Mouse (Mus musculus) liver, embryonic 14.5 days (tissue): ENCODE measurements at regions not wholly inside any gene's neighbourhood (a gene's known extent, or its start where the extent isn't known, plus 50 kb on each side); places are given as distances from the start of the nearest gene placed in this dataset.
A peak's percentile ranks its signal among the peaks of the same experiment; 100 is the strongest.

Experiments used
- CTCF ChIP-seq: IDR thresholded peaks from 2 replicates; pipeline ENCODE4 v1.5.1; 2016; ENCODE audit warnings: antibody characterized with exemption, low read depth, control low read depth
- EP300 ChIP-seq: IDR thresholded peaks from 2 replicates; pipeline ENCODE4 v1.6.1; 2016; ENCODE audit warnings: antibody characterized with exemption, low read depth

DNA sequence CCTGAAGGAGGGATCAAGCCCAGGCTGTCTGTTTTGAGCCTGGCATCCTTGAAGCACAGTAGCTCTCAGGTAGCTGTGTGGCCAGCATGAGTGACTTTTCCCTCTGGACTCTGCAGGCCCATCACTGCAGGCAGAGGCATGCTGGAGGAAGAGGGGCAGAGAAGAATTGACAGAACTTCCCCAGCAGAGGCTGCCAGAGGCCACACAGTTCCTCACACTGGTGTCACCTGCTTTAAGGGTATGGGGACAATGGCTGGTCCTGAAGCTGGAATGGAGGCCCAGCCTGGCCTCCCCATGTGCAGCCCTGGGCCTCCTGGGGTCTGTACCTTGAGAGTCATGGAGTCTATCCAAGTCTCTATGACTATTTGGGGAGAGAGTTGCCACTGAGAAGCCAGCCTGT lies 179.9 kb downstream of the Bcl11a start:
- TF ChIP-seq CTCF, result peak; percentile 31; the same call in 1 of the 2 replicates
- no peak for TF ChIP-seq EP300
